In genomic region chr2:157468130-157468796, GRCm38 (mm10) we compare ENCODE assay signal across 8 mouse cellular contexts. TPM values are rescaled to one million over a fixed set of nuclear protein-coding genes. Genes with fewer than 3 reads are reported as not detected.
A peak's percentile ranks its signal among the peaks of the same experiment; 100 is the strongest.
DNase-seq lines count a peak whose midpoint lies in the region; ATAC-seq and TF ChIP-seq lines count a peak whose summit lies in the region.

No protein-coding gene starts in this region.

- H3K9ac ChIP-seq in liver, embryonic 14.5 days (replicated peaks), result no peak overlapping the region

- no peak overlapping the region for H3K4me2 ChIP-seq in liver, embryonic 14.5 days (ENCODE audit: low read depth)

- no peaks in the 10 kb centered on the region for H3K4me1 ChIP-seq in liver, embryonic 14.5 days (replicated peaks; ENCODE audit: control insufficient read depth in 2 of 2, insufficient read depth in 2 of 2, low read length in 1 of 2)

- ATAC-seq in liver, embryonic 14.5 days (ENCODE audit: insufficient read depth), result no peak
- ATAC-seq in inflammation-experienced regulatory T-cells, adult 6 months, result no peak

- TF ChIP-seq EP300 in liver, embryonic 14.5 days (IDR thresholded peaks at IDR 0.05; ENCODE audit: low read depth), result no peak

- H3K27ac ChIP-seq in gastrocnemius, adult 2 months, result no peak overlapping the region
- H3K27ac ChIP-seq in liver, embryonic 14.5 days, result no peak overlapping the region

- intact Hi-C loops in gastrocnemius, adult 2 months (cut with DNase I), result no loop called here
- intact Hi-C loops in gastrocnemius, postnatal 36 days (cut with DNase I), result no loop called here
- intact Hi-C loops in gastrocnemius, postnatal 14 days (cut with DNase I; ENCODE audit: low total_unique reads), result no loop called here

- DNase-seq in gastrocnemius, adult 2 months, result no peak
- no peak for DNase-seq in gastrocnemius, adult 8-10 months (ENCODE audit: low spot score in 2 of 2)
- DNase-seq in urinary bladder, postnatal 14 days (ENCODE audit: low spot score), result peak; percentile 71
- no peak for DNase-seq in urinary bladder, postnatal 10 days (ENCODE audit: low spot score)
- DNase-seq in liver, embryonic 14.5 days (ENCODE audit: low read depth in 3 of 3, low spot score in 3 of 3), result no peak
- DNase-seq in gastrocnemius, postnatal 36 days, result no peak
- DNase-seq in gastrocnemius, postnatal 14 days, result no peak

- H3K4me3 ChIP-seq in gastrocnemius, adult 2 months, result no peak overlapping the region
- H3K4me3 ChIP-seq in liver, embryonic 14.5 days (ENCODE audit: insufficient read depth in 1 of 2, low read depth in 2 of 2, low read length in 2 of 2), result no peak overlapping the region

- no peaks in the 10 kb centered on the region for H3K36me3 ChIP-seq in liver, embryonic 14.5 days (replicated peaks; ENCODE audit: control insufficient read depth, insufficient read depth, low read depth)

- H3K9me3 ChIP-seq in liver, embryonic 14.5 days (ENCODE audit: control insufficient read depth, low read length), result no peaks in the 10 kb centered on the region

- WGBS in liver, embryonic 14.5 days (ENCODE audit: insufficient replicate concordance), result 48% methylated on average over 8 of the region's 8 CpGs

- peak; percentile 63 for TF ChIP-seq CTCF in gastrocnemius, adult 2 months (IDR thresholded peaks at IDR 0.05)
- peak; percentile 74 for TF ChIP-seq CTCF in liver, embryonic 14.5 days (IDR thresholded peaks at IDR 0.05; ENCODE audit: low read depth)

- no peaks in the 10 kb centered on the region for H3K27me3 ChIP-seq in liver, embryonic 14.5 days (ENCODE audit: control insufficient read depth, insufficient read depth, low read length)

RNA-seq across cellular contexts. Expression of gene Src, which starts 50.0 kb away (rescaled TPM):
- 1 to 10 TPM; 2.2 to 2.8 TPM for total RNA-seq in gastrocnemius, adult 2 months (2021)
- 1 to 10 TPM; 1.3 to 2.3 (median 1.7) TPM for total RNA-seq in gastrocnemius, adult 8-10 months (2022)
- 2.3 and 2.4 TPM in 2 replicates for polyA plus RNA-seq in liver, embryonic 14.5 days (2012; rRNA removed)
- 0.90 and 1.2 TPM in 2 replicates for polyA plus RNA-seq in liver, embryonic 14.5 days (2014; fragmentation: Nextera tagmentation; extraction: Ambion mirVana)
- 1 to 10 TPM; 2.9 to 3.5 TPM for total RNA-seq in gastrocnemius, postnatal 36 days (2021)
- 1 to 10 TPM; 5.2 to 7.5 TPM for total RNA-seq in gastrocnemius, postnatal 14 days (2021)
- 1 to 10 TPM in 2 of 3 experiments, under 1 TPM in 1; 0.43 to 2.1 (median 1.0) TPM for polyA plus RNA-seq in inflammation-experienced regulatory T-cells, adult 6 months (2017; shearing (Covaris generic))
